Mouse (Mus musculus): ENCODE results near the gene Sorcs2.

- TF ChIP-seq POLR2A (IDR thresholded peaks at IDR 0.05; ENCODE audit: control insufficient read depth, extremely low read depth, insufficient read depth, low read length, poor library complexity) (no peak), CTCF (IDR thresholded peaks at IDR 0.05; ENCODE audit: borderline replicate concordance, control insufficient read depth, extremely low read depth, insufficient read depth, low read length, poor library complexity) (no peak)
Observed at GRCm38 (mm10) chr5:36257008-36257407, 140.9 kb downstream of the Sorcs2 start.

Measured in thymus, adult 2 months (tissue).